Mouse (Mus musculus): ENCODE results near the gene Akr1b7. TPM values are rescaled to one million over a fixed set of nuclear protein-coding genes. Genes with fewer than 3 reads are reported as not detected.
"Not testable (repeated sequence)": the region's sequence is repeated elsewhere in the genome, so short reads cannot be mapped to it uniquely, and the experiment has no call there.

Gene Akr1b7
- polyA plus RNA-seq, 1 experiment from 2014 or later: not detected

DNA sequence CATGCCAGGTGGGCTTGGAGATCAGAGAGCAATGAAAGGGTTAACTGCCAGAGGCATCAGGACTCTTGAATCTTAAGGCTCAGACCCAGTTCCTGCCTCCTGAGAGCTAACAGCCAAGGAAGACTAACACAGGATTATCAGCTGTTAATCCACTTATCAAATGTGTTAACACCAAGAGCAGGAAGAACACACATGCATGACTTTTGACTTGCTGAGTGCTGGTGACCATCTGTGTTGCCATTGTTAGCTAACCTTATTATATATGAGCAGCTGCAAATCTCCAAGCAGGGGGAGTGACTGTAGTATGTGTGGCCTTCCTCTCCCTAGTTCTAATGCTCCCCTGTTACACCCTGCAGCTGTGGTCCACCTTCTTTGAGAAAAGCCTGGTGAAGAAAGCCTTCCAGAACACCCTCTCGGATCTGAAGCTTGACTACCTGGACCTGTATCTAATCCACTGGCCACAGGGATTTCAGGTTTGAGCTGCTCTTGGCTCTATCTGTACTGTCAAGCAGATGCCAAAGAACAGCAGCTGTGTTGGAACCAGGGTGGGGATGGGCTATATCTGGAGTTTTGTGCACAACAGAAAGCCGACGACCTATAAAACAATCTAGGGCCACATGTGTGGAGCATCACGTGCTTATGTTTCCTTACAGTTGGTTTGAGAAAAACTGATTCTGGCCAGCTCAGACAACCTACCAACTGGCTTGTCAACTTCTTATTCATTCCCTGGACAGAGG lies 23.5 kb upstream of the Akr1b7 start:
- 81% methylated on average over 4 of the region's 4 CpGs for WGBS
- Histone ChIP-seq H3K4me1 (replicated peaks) (peaks cover 8% of the 10 kb centered on the region; the same call in 1 of the 2 replicates), H3K36me3 (peaks cover 33% of the 10 kb centered on the region), H3K27me3 (no peaks in the 10 kb centered on the region), H3K4me2 (no peak overlapping the region), H3K9me3 (0 out of 2 replicates have a peak, but pooled peaks cover 6% of the 10 kb centered on the region), H3K9ac (replicated peaks) (no peak overlapping the region), H3K27ac (no peak overlapping the region), H3K4me3 (replicated peaks) (no peak overlapping the region)
- no peak for ATAC-seq (ENCODE audit: insufficient number of reproducible peaks, insufficient read depth, low FRiP score, low TSS enrichment, low read depth)

DNA sequence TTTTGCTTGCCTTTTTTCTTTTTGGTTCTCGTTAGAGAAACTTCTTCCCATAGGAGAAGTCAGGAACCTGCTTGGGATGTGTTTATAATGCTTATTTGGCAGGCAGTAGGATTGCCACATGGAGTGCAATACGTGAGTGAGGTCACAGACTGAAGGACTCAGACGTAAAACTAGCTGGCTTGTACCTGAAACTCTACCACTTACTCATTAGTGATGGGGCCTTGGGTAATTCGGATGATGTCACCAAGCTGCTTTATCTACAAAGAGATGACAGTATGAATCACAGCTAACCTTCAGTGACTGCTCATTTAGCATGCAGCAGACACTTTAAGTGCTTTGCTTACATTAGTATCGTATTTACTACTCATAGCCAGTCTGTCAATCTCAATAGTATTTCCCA lies 16.2 kb upstream of the Akr1b7 start:
- ATAC-seq (ENCODE audit: insufficient number of reproducible peaks, insufficient read depth, low FRiP score, low TSS enrichment, low read depth): no peak
- Histone ChIP-seq H3K36me3 (peaks cover 25% of the 10 kb centered on the region), H3K4me1 (replicated peaks) (no peaks in the 10 kb centered on the region), H3K4me2 (no peak overlapping the region), H3K4me3 (replicated peaks) (no peak overlapping the region), H3K27ac (no peak overlapping the region), H3K9ac (replicated peaks) (no peak overlapping the region), H3K27me3 (no peaks in the 10 kb centered on the region), H3K9me3 (0 out of 2 replicates have a peak, but pooled peaks cover 3% of the 10 kb centered on the region)
- WGBS: 77% methylated on average over 5 of the region's 5 CpGs

DNA sequence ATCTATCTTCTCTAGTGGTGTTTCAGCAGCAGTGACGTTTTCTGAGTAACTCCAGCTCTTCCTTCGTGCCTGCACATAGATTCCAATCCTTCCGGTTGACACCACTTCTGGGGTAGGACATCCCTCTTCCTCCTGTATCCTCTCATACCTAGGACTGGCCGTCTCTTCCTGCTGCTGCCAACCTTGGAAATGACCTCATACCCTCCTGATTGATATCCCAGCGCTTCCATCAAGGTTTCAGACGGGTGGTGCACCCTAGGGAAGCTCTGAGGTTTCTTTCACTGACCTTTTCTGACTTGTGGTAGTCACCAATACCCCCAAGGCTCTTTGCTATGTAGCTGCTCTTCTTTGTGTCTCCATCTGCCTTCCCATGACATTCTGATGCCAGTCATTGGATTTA lies 13.7 kb upstream of the Akr1b7 start:
- Histone ChIP-seq H3K27ac (no peak overlapping the region), H3K9me3 (no peaks in the 10 kb centered on the region), H3K4me3 (replicated peaks) (no peak overlapping the region), H3K27me3 (no peaks in the 10 kb centered on the region), H3K9ac (replicated peaks) (no peak overlapping the region), H3K36me3 (peaks cover 7% of the 10 kb centered on the region; the same call in 1 of the 2 replicates), H3K4me2 (no peak overlapping the region), H3K4me1 (replicated peaks) (no peaks in the 10 kb centered on the region)
- WGBS: 91% methylated on average over 6 of the region's 6 CpGs
- no peak for ATAC-seq (ENCODE audit: insufficient number of reproducible peaks, insufficient read depth, low FRiP score, low TSS enrichment, low read depth)

DNA sequence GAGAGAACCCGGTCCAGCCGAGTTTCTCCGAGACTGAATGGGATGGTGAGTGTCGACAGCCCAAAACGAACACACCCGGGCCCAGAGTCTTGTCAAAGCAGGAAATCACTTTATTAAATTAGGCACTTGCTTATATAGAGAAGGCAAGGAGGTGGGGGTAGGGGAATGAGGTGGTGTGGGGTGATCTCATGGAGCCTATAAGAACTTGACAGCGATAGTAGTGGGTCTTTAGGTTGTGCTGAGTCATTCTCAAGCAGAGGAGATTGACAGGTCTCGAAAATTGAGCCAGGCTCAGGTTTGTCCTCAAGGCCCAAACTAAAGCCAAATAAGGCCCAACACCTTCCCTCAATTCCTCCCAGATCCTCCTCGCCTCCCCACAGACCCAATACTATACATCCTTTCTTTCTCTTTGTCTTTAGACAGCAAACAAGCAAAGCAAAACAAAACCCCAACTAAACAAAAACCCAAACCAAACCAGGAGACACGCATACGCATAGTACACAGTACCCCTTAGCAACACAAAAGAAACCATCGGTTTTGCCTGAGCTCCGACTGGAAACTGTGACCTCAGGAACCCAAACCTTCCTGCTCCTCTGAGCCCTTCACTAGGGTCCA lies 12.4 kb upstream of the Akr1b7 start:
- 82% methylated on average over 13 of the region's 13 CpGs for WGBS
- Histone ChIP-seq H3K4me3 (replicated peaks) (no peak overlapping the region), H3K9ac (replicated peaks) (no peak overlapping the region), H3K27me3 (no peaks in the 10 kb centered on the region), H3K9me3 (no peaks in the 10 kb centered on the region), H3K36me3 (peaks cover 7% of the 10 kb centered on the region; the same call in 1 of the 2 replicates), H3K4me2 (no peak overlapping the region), H3K4me1 (replicated peaks) (no peaks in the 10 kb centered on the region), H3K27ac (no peak overlapping the region)
- no peak for ATAC-seq (ENCODE audit: insufficient number of reproducible peaks, insufficient read depth, low FRiP score, low TSS enrichment, low read depth)

DNA sequence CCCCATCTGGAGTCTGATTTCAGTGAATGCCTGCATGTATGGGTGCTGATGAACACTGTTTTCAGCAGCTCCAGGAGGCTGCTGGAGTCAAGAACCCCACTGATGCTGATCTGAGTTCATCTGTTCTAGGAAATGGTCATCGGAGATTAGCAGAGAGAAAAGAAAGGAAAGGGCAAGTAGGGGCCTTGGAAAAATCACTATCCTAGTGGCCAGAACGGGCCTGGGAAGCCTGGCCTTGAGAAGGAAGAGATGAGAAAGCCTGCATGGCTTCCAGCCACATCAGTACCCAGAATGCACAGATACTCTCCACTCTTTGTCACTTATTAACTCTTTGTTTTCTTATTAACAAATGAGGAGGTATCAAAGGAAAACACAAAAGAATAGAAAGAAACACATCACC lies 11.4 kb upstream of the Akr1b7 start:
- no peak for ATAC-seq (ENCODE audit: insufficient number of reproducible peaks, insufficient read depth, low FRiP score, low TSS enrichment, low read depth)
- H3K27ac ChIP-seq: no peak overlapping the region
- no peak overlapping the region for H3K4me2 ChIP-seq
- H3K27me3 ChIP-seq: no peaks in the 10 kb centered on the region
- WGBS: 76% methylated on average over 2 of the region's 2 CpGs
- H3K36me3 ChIP-seq: peaks cover 7% of the 10 kb centered on the region; the same call in 1 of the 2 replicates
- H3K4me3 ChIP-seq (replicated peaks): no peak overlapping the region
- no peaks in the 10 kb centered on the region for H3K4me1 ChIP-seq (replicated peaks)
- H3K9me3 ChIP-seq: no peaks in the 10 kb centered on the region
- no peak overlapping the region for H3K9ac ChIP-seq (replicated peaks)

DNA sequence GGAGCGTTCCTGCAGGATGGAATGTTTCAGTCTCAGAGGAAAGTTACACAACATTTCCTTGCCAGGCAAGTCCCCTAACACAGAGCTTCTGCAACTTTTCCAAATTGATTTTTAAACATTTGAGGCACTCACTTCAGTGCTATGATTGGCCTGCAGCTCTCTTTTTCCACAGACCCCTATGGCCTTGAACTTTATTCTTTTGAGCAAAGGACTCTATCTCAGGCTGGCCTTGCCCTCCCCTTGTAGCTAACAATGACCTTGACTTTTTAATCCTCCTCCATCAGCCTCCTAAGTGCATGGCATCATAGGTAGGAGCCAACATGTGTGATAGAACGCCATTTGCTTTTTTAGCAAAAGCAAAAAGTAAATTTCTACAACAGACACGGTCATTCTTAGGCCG lies 5.4 kb upstream of the Akr1b7 start:
- Histone ChIP-seq H3K9ac (replicated peaks) (no peak overlapping the region), H3K27me3 (no peaks in the 10 kb centered on the region), H3K4me2 (no peak overlapping the region), H3K4me3 (replicated peaks) (no peak overlapping the region), H3K27ac (no peak overlapping the region), H3K36me3 (no peaks in the 10 kb centered on the region), H3K9me3 (no peaks in the 10 kb centered on the region; the same call in 1 of the 2 replicates), H3K4me1 (replicated peaks) (no peaks in the 10 kb centered on the region)
- WGBS: 91% methylated on average over 4 of the region's 4 CpGs
- ATAC-seq (ENCODE audit: insufficient number of reproducible peaks, insufficient read depth, low FRiP score, low TSS enrichment, low read depth): no peak

DNA sequence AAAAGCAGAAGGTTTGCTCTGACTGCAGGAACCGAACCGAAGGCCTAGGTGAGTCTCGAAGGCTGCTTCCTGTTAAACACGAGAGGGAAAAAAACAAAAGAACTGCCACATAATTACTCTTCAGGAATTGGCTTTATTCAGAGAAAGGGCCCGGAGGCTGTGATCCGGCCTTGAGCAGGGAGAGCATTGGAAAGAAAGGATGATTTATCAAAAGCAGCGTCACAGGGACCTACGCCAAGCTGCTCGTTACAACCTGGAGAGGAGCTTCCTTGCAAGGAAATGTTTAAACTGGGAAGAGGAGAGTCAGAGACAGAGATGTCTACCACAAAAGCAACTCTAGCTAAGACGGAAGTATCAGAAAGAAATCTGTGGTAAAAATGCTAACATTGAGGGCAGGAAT lies 4.7 kb upstream of the Akr1b7 start:
- H3K9ac ChIP-seq (replicated peaks): no peak overlapping the region
- no peak for ATAC-seq (ENCODE audit: insufficient number of reproducible peaks, insufficient read depth, low FRiP score, low TSS enrichment, low read depth)
- 78% methylated on average over 10 of the region's 10 CpGs for whole genome bisulfite sequencing
- no peak overlapping the region for H3K4me3 ChIP-seq (replicated peaks)
- no peak overlapping the region for H3K27ac ChIP-seq
- H3K9me3 ChIP-seq: no peaks in the 10 kb centered on the region; the same call in 1 of the 2 replicates
- no peaks in the 10 kb centered on the region for H3K4me1 ChIP-seq (replicated peaks)
- H3K4me2 ChIP-seq: no peak overlapping the region
- H3K36me3 ChIP-seq: no peaks in the 10 kb centered on the region
- no peaks in the 10 kb centered on the region for H3K27me3 ChIP-seq

DNA sequence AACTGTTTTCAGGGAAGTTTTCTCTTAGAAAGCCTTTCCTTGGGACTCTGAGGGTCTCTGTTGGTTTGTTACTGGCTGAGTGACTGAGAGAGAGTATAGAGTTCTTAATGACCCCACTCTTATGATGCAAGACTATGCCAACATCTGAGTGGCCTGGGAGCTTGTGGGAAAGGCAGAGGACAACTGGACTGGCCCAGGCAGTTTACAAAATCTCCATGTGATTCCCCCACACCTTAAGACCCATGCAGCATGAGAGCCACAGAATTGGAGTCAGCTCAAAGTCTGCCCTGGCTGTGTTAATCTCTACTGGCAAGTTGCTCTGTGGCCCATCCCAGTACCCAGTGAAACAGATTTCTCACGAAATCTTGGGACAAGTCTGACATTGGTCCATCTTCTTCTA lies 554 bp downstream of the Akr1b7 start:
- Histone ChIP-seq H3K4me3 (replicated peaks) (no peak overlapping the region), H3K9me3 (no peaks in the 10 kb centered on the region), H3K4me1 (replicated peaks) (no peaks in the 10 kb centered on the region), H3K4me2 (no peak overlapping the region), H3K36me3 (no peaks in the 10 kb centered on the region), H3K9ac (replicated peaks) (no peak overlapping the region), H3K27me3 (no peaks in the 10 kb centered on the region), H3K27ac (no peak overlapping the region)
- ATAC-seq (ENCODE audit: insufficient number of reproducible peaks, insufficient read depth, low FRiP score, low TSS enrichment, low read depth): no peak
- WGBS: 78% methylated on average over 1 of the region's 1 CpGs

DNA sequence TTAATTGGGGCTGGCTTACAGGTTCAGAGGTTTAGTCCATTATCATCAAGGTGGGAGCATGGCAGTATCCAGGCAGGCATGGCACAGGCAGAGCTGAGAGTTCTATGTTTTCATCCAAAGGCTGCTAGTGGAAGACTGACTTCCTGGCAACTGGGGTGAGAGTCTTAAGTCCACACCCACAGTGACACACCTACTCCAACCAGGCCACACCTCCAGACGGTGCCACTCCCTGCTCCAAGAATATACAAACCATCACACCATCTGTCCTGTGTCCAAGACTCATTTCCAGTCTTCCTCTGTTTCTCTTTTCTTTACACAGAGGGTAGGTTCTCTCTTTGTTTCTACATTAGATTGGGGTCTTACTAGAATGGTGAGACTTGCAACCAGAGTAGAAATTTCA lies 1.3 kb downstream of the Akr1b7 start:
- not testable (repeated sequence) for H3K27ac ChIP-seq; ATAC-seq (ENCODE audit: insufficient number of reproducible peaks, insufficient read depth, low FRiP score, low TSS enrichment, low read depth); H3K9ac ChIP-seq (replicated peaks); H3K36me3 ChIP-seq; H3K9me3 ChIP-seq; H3K4me1 ChIP-seq (replicated peaks); H3K4me3 ChIP-seq (replicated peaks); H3K27me3 ChIP-seq; H3K4me2 ChIP-seq
- WGBS: 59% methylated on average over 1 of the region's 1 CpGs

DNA sequence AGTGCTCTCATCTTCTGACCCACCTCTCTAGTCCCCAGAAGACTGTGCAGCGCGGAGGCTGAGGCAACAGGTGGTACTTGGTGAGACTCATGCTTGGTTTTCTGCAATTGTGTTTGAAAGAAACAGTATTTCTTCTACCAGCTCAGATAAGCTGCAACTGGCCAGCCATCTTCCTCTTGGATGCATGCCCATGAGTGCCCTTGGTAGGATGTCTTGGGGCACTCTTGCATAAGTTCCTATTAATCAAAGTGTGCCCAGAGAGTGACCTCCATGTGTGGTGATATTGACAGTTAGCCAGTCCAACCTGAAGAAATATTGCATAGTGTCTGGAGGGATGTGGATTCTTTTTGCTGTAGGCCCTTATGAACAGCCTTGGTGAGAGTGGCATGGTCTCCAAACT lies 4.4 kb downstream of the Akr1b7 start:
- Histone ChIP-seq H3K4me1 (replicated peaks) (no peaks in the 10 kb centered on the region), H3K27me3 (no peaks in the 10 kb centered on the region), H3K4me2 (no peak overlapping the region)

DNA sequence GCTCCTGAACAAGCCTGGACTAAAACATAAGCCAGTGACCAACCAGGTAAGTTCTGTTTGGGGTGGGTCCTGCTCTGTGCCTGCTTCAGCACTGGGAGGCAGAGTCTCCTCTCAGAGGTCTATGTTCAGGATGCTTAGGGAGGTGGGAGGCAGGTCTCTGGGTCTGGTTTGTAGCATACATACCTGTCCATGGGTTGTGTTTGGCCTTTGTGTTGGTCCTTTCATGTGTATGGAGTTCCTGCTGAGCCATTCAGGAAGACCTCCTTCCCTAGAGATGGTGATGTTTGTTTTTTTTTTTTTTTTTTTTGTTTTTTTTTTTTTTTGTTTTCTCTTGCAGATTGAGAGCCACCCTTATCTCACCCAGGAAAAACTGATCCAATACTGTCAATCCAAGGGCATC lies 6.9 kb downstream of the Akr1b7 start:
- no peak for ATAC-seq (ENCODE audit: insufficient number of reproducible peaks, insufficient read depth, low FRiP score, low TSS enrichment, low read depth)
- Histone ChIP-seq H3K9me3 (no peaks in the 10 kb centered on the region), H3K27me3 (no peaks in the 10 kb centered on the region), H3K9ac (replicated peaks) (no peak overlapping the region), H3K4me1 (replicated peaks) (no peaks in the 10 kb centered on the region), H3K4me2 (no peak overlapping the region), H3K4me3 (replicated peaks) (no peak overlapping the region), H3K36me3 (no peaks in the 10 kb centered on the region), H3K27ac (no peak overlapping the region)

More for the DNA sequence above, 4.4 kb downstream of the Akr1b7 start:
- ATAC-seq (ENCODE audit: insufficient number of reproducible peaks, insufficient read depth, low FRiP score, low TSS enrichment, low read depth): no peak
- Histone ChIP-seq H3K9me3 (no peaks in the 10 kb centered on the region), H3K9ac (replicated peaks) (no peak overlapping the region), H3K4me3 (replicated peaks) (no peak overlapping the region), H3K27ac (no peak overlapping the region), H3K36me3 (no peaks in the 10 kb centered on the region)
- 98% methylated on average over 2 of the region's 2 CpGs for WGBS

DNA sequence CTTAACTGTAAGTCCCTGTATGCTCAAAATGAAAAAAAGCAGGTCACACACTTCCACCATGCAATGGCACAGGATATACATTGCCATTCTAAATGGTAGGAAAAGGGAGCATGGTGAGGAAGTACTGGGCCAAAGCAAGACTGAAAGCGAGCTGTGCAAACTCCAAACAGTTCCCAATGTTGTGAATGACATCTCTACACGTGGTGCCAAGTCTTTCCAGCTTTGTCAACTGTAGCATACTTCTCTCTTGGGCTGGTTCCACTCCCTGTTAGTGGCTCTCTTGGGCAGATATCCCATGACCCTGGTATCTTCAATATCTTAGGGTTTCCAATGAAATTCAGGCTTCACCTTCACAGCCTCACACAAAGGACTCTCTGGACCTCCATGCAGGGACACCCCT lies 26.9 kb downstream of the Akr1b7 start:
- ATAC-seq (ENCODE audit: insufficient number of reproducible peaks, insufficient read depth, low FRiP score, low TSS enrichment, low read depth): no peak
- Histone ChIP-seq H3K4me3 (replicated peaks) (no peak overlapping the region), H3K4me1 (replicated peaks) (no peaks in the 10 kb centered on the region), H3K9ac (replicated peaks) (no peak overlapping the region), H3K4me2 (no peak overlapping the region), H3K27me3 (no peaks in the 10 kb centered on the region), H3K27ac (no peak overlapping the region), H3K9me3 (no peaks in the 10 kb centered on the region), H3K36me3 (no peaks in the 10 kb centered on the region)
- 78% methylated on average over 2 of the region's 2 CpGs for WGBS
